Mouse (Mus musculus) liver, embryonic 14.5 days (tissue): ENCODE measurements around the gene Pik3r1. TPM values are rescaled to one million over a fixed set of nuclear protein-coding genes. Genes with fewer than 3 reads are reported as not detected.

Experiments used
- ATAC-seq: fragments of 200-750 bp; cut with Nextera tagmentation; 2 replicates; pipeline ENCODE4 v1.8.0; 2017; ENCODE audit warnings: moderate number of reproducible peaks, mild to moderate bottlenecking, moderate library complexity; ENCODE audit not compliant: insufficient read depth
- DNase-seq, 3 experiments: peaks; one replicate each; pipeline ENCODE4 v3.0.0-alpha.2; 2012 to 2013; ENCODE audit warnings: low read depth in 3 of 3, low spot score in 3 of 3
- H3K27ac ChIP-seq: fragments of 300-500 bp; sonication (generic); 2 replicates; pipeline ENCODE4 v1.5.1; 2014; ENCODE audit warnings: moderate library complexity, mild to moderate bottlenecking, control low read depth, inconsistent platforms
- H3K27me3 ChIP-seq: fragments of 300-500 bp; sonication (generic); 2 replicates; pipeline ENCODE4 v1.6.1; 2014; ENCODE audit warnings: mild to moderate bottlenecking, low read length, moderate library complexity; ENCODE audit not compliant: control insufficient read depth, insufficient read depth
- H3K36me3 ChIP-seq: fragments of 300-500 bp; sonication (generic); replicated peaks from 2 replicates; pipeline ENCODE4 v1.6.1; 2014; ENCODE audit warnings: low read depth; ENCODE audit not compliant: control insufficient read depth, insufficient read depth
- H3K4me1 ChIP-seq, 2 experiments: fragments of 200-500 bp in 1 of 2; fragments of 300-500 bp in 1 of 2; sonication (generic) in 1 of 2; replicated peaks; 2 replicates each; pipeline ENCODE4 v1.6.1; 2012 to 2014; ENCODE audit warnings: antibody characterized with exemption in 1 of 2, inconsistent platforms in 1 of 2, low read length in 1 of 2; ENCODE audit not compliant: control insufficient read depth in 2 of 2, insufficient read depth in 2 of 2
- H3K4me2 ChIP-seq: fragments of 300-500 bp; sonication (generic); 2 replicates; pipeline ENCODE4 v1.6.1; 2014; ENCODE audit warnings: low read depth, mild to moderate bottlenecking, control low read depth, moderate library complexity
- H3K4me3 ChIP-seq, 2 experiments: fragments of 200-500 bp in 1 of 2; fragments of 300-500 bp in 1 of 2; sonication (generic) in 1 of 2; 2 replicates each; pipeline ENCODE4 v1.5.1; 2012 to 2014; ENCODE audit warnings: low read depth in 2 of 2, low read length in 2 of 2, mild to moderate bottlenecking in 2 of 2, control low read depth in 1 of 2, inconsistent platforms in 1 of 2, moderate library complexity in 1 of 2; ENCODE audit not compliant: insufficient read depth in 1 of 2
- H3K9ac ChIP-seq: fragments of 300-500 bp; sonication (generic); replicated peaks from 2 replicates; pipeline ENCODE4 v1.6.1; 2014; ENCODE audit warnings: mild to moderate bottlenecking, control low read depth, moderate library complexity
- H3K9me3 ChIP-seq: fragments of 300-500 bp; sonication (generic); 2 replicates; pipeline ENCODE4 v1.6.1; 2016; ENCODE audit warnings: low read length, mixed read lengths; ENCODE audit not compliant: control insufficient read depth
- CTCF ChIP-seq: IDR thresholded peaks from 2 replicates; pipeline ENCODE4 v1.5.1; 2016; ENCODE audit warnings: antibody characterized with exemption, low read depth, control low read depth
- EP300 ChIP-seq: IDR thresholded peaks from 2 replicates; pipeline ENCODE4 v1.6.1; 2016; ENCODE audit warnings: antibody characterized with exemption, low read depth
- WGBS: fragments of 180-500 bp; shearing (Covaris S2); extraction: QIAGEN DNeasy Blood & Tissue Kit; methylation state at CpG from one replicate; pipeline ENCODE4 v1.1.7; 2014; ENCODE audit not compliant: insufficient replicate concordance; 5-methylcytosine and 5-hydroxymethylcytosine counted together
- polyA plus RNA-seq, 2 experiments: library from polyadenylated mRNA; depleted of rRNA in 1 of 2; stranded (reverse) in 1 of 2; unstranded in 1 of 2; fragments of >200 nt; fragmentation: Nextera tagmentation in 1 of 2; extraction: Ambion mirVana in 1 of 2; gene quantifications; 2 replicates each; pipeline versions ENCODE4 v1.2.1 to v1.2.3; 2012 to 2014

Pik3r1 gene
- polyA plus RNA-seq, 2 experiments = 10.3 to 23.7 TPM

GRCm38 (mm10) chr13:101809796-101810195, 41.8 kb upstream of the Pik3r1 start:
- Histone ChIP-seq H3K4me1 (peaks cover 0 to 5% of the 10 kb centered on the region in 2 experiments; a peak in 1 of 4 replicates), H3K4me2 (no peak overlapping the region), H3K36me3 (no peaks in the 10 kb centered on the region), H3K27me3 (no peaks in the 10 kb centered on the region), H3K9me3 (no peaks in the 10 kb centered on the region), H3K9ac (no peak overlapping the region), H3K27ac (no peak overlapping the region), H3K4me3 (no peak overlapping the region)
- ATAC-seq = no peak
- TF ChIP-seq EP300 (no peak), CTCF (no peak)
- WGBS = 77% methylated on average over 3 of the region's 3 CpGs
- no peak for DNase-seq

DNA sequence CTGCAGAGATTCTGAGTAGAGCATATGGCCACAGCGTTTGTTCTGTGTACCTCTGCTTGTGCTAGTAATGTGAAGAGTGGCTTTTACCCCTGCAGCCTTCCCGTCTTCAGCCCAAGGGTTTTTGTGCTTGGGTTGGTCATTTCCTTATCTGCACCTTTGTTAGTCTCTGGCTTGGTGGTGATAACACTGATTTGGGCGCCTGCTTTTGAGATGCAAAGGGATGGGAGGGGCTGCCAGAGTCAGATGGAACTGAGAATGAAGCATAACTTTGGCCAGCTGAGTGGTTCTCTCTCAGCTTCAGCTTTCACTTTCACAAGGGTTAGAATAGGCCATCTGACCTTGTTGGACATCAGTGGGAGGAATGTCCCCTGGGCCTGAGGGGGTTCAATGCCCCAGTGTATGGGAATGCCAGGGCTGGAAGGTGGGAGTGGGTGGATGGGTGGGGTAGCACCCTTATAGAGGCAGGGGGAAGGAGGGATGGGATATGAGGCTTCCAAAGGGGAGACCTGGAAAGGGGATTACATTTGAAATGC, 37.6 kb upstream of the Pik3r1 start:
- H3K9me3 ChIP-seq = no peaks in the 10 kb centered on the region
- H3K9ac ChIP-seq = no peak overlapping the region
- no peak for ATAC-seq
- 14% methylated on average over 3 of the region's 3 CpGs for WGBS
- H3K36me3 ChIP-seq = no peaks in the 10 kb centered on the region
- H3K27ac ChIP-seq = no peak overlapping the region
- H3K4me2 ChIP-seq = no peak overlapping the region
- no peak overlapping the region for H3K4me3 ChIP-seq
- TF ChIP-seq CTCF (no peak), EP300 (no peak)
- no peak for DNase-seq
- H3K27me3 ChIP-seq = peaks cover 14% of the 10 kb centered on the region
- H3K4me1 ChIP-seq = peaks cover 0 to 8% of the 10 kb centered on the region in 2 experiments; a peak in 1 of 4 replicates

GRCm38 (mm10) chr13:101801372-101802186, 33.6 kb upstream of the Pik3r1 start:
- peak overlapping the region; percentile 55 for H3K4me2 ChIP-seq
- no peak overlapping the region for H3K27ac ChIP-seq
- ATAC-seq = no peak
- H3K9me3 ChIP-seq = no peaks in the 10 kb centered on the region
- WGBS = 5% methylated on average over 41 of the region's 41 CpGs
- peaks cover 23% of the 10 kb centered on the region for H3K27me3 ChIP-seq
- peaks cover 0 to 15% of the 10 kb centered on the region in 2 experiments; a peak in 3 of 4 replicates for H3K4me1 ChIP-seq
- H3K36me3 ChIP-seq = no peaks in the 10 kb centered on the region
- TF ChIP-seq CTCF = no peak
- TF ChIP-seq EP300 = no peak
- DNase-seq = no peak
- peak overlapping the region; percentile 35 to 65 for H3K4me3 ChIP-seq
- no peak overlapping the region for H3K9ac ChIP-seq

DNA sequence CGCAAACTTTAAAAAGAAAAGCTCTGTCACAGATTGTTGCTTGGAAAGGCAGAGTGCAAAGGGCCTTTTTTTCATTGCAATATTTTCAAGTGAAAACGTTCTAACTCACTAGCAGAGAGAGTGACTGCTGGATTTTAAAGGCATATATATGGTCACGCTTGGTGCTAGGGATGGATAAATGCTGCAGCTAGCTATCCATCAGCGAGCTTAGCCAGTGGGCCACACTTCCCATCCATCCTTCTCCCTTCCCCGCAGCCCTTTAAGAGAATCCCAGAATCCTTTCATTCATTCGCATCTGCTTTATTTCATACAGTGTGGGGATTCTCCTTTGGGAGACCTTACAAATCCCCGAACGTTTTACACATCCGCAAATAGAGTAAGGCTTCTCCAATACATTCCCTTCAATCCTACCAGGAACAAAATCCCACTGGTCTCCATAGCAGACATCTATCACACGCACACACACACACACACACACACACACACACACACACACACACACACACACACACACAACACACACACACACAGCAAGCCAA, 32.9 kb upstream of the Pik3r1 start:
- peaks cover 23% of the 10 kb centered on the region for H3K27me3 ChIP-seq
- DNase-seq = no peak
- no peak for ATAC-seq
- no peak overlapping the region for H3K27ac ChIP-seq
- H3K9ac ChIP-seq = no peak overlapping the region
- H3K9me3 ChIP-seq = no peaks in the 10 kb centered on the region
- peak overlapping the region in 1 of 2 experiments; percentile 35; a peak in 1 of 4 replicates for H3K4me3 ChIP-seq
- H3K4me2 ChIP-seq = peak overlapping the region; percentile 55
- 44% methylated on average over 10 of the region's 10 CpGs for WGBS
- H3K36me3 ChIP-seq = no peaks in the 10 kb centered on the region
- H3K4me1 ChIP-seq = peaks cover 0 to 15% of the 10 kb centered on the region in 2 experiments; a peak in 3 of 4 replicates
- TF ChIP-seq EP300 = no peak
- no peak for TF ChIP-seq CTCF

GRCm38 (mm10) chr13:101800021-101800596, 32.1 kb upstream of the Pik3r1 start:
- peaks cover 0 to 10% of the 10 kb centered on the region in 2 experiments; a peak in 3 of 4 replicates for H3K4me1 ChIP-seq
- H3K9me3 ChIP-seq = no peaks in the 10 kb centered on the region
- H3K4me3 ChIP-seq = no peak overlapping the region
- no peaks in the 10 kb centered on the region for H3K36me3 ChIP-seq
- 71% methylated on average over 13 of the region's 13 CpGs for WGBS
- H3K4me2 ChIP-seq = no peak overlapping the region
- H3K9ac ChIP-seq = no peak overlapping the region
- H3K27ac ChIP-seq = no peak overlapping the region
- no peak for TF ChIP-seq CTCF
- TF ChIP-seq EP300 = no peak
- DNase-seq = no peak
- ATAC-seq = no peak
- H3K27me3 ChIP-seq = peaks cover 23% of the 10 kb centered on the region
